Mouse (Mus musculus): ENCODE measurements around the gene Slc34a1. TPM values are rescaled to one million over a fixed set of nuclear protein-coding genes. Genes with fewer than 3 reads are reported as not detected.

The Slc34a1 gene
- polyA plus RNA-seq (2012; rRNA removed) (0.01 TPM in 1 of 2 replicates, not detected in the other), polyA plus RNA-seq (2014; fragmentation: Nextera tagmentation; extraction: Ambion mirVana) (not detected in 2 replicates)

- ATAC-seq (ENCODE audit: insufficient read depth): no peak
- TF ChIP-seq EP300 (IDR thresholded peaks at IDR 0.05; ENCODE audit: low read depth) (no peak), CTCF (IDR thresholded peaks at IDR 0.05; ENCODE audit: low read depth) (no peak)
- Histone ChIP-seq H3K27me3 (ENCODE audit: control insufficient read depth, insufficient read depth, low read length) (no peaks in the 10 kb centered on the region; the same call in 1 of the 2 replicates), H3K9me3 (ENCODE audit: control insufficient read depth, low read length) (no peaks in the 10 kb centered on the region), H3K9ac (replicated peaks) (no peak within 1 kb of the TSS), H3K36me3 (replicated peaks; ENCODE audit: control insufficient read depth, insufficient read depth, low read depth) (no peaks in the 10 kb centered on the region), H3K27ac (no peak within 1 kb of the TSS), H3K4me3 (ENCODE audit: insufficient read depth in 1 of 2, low read depth in 2 of 2, low read length in 2 of 2) (no peak within 1 kb of the TSS), H3K4me2 (ENCODE audit: low read depth) (no peak within 1 kb of the TSS), H3K4me1 (replicated peaks; ENCODE audit: control insufficient read depth in 2 of 2, insufficient read depth in 2 of 2, low read length in 1 of 2) (peaks cover 0 to 2% of the 10 kb centered on the region in 2 experiments; a peak in 1 of 4 replicates)
- no peak for DNase-seq (ENCODE audit: low read depth in 3 of 3, low spot score in 3 of 3)
- WGBS (ENCODE audit: insufficient replicate concordance): 50% methylated on average over 1 of the region's 1 CpGs
Measured at GRCm38 (mm10) chr13:55398088-55398487, at the start of gene Slc34a1. Gene Slc34a1 (plus strand): TSS chr13:55398187.

- Histone ChIP-seq H3K4me1 (replicated peaks; ENCODE audit: control insufficient read depth in 2 of 2, insufficient read depth in 2 of 2, low read length in 1 of 2) (peaks cover 12 to 16% of the 10 kb centered on the region in 2 experiments), H3K27ac (no peak overlapping the region; the same call in 1 of the 2 replicates), H3K4me2 (ENCODE audit: low read depth) (peak overlapping the region; percentile 97), H3K27me3 (ENCODE audit: control insufficient read depth, insufficient read depth, low read length) (no peaks in the 10 kb centered on the region), H3K9me3 (ENCODE audit: control insufficient read depth, low read length) (no peaks in the 10 kb centered on the region), H3K9ac (replicated peaks) (peak overlapping the region; percentile 98), H3K4me3 (ENCODE audit: insufficient read depth in 1 of 2, low read depth in 2 of 2, low read length in 2 of 2) (peak overlapping the region; percentile 72 to 99), H3K36me3 (replicated peaks; ENCODE audit: control insufficient read depth, insufficient read depth, low read depth) (peaks cover 19% of the 10 kb centered on the region)
- DNase-seq (ENCODE audit: low read depth in 3 of 3, low spot score in 3 of 3) (no peak), ATAC-seq (ENCODE audit: insufficient read depth) (no peak)
- no peak for TF ChIP-seq EP300 (IDR thresholded peaks at IDR 0.05; ENCODE audit: low read depth)
- TF ChIP-seq CTCF (IDR thresholded peaks at IDR 0.05; ENCODE audit: low read depth): no peak
Measured at GRCm38 (mm10) chr13:55361145-55361544, 36.8 kb upstream of the Slc34a1 start.

GRCm38 (mm10) chr13:55361974-55362452 lies 36.0 kb upstream of the Slc34a1 start:
- H3K27me3 ChIP-seq (ENCODE audit: control insufficient read depth, insufficient read depth, low read length): no peaks in the 10 kb centered on the region
- WGBS (ENCODE audit: insufficient replicate concordance): under 1% methylated on average over 32 of the region's 32 CpGs
- H3K36me3 ChIP-seq (replicated peaks; ENCODE audit: control insufficient read depth, insufficient read depth, low read depth): peaks cover 19% of the 10 kb centered on the region
- ATAC-seq (ENCODE audit: insufficient read depth) (peak; percentile 51), DNase-seq (ENCODE audit: low read depth in 3 of 3, low spot score in 3 of 3) (peak in 1 of 3 experiments; percentile 16)
- peak overlapping the region; percentile 72 to 99 for H3K4me3 ChIP-seq (ENCODE audit: insufficient read depth in 1 of 2, low read depth in 2 of 2, low read length in 2 of 2)
- H3K9ac ChIP-seq (replicated peaks): peak overlapping the region; percentile 98
- H3K4me1 ChIP-seq (replicated peaks; ENCODE audit: control insufficient read depth in 2 of 2, insufficient read depth in 2 of 2, low read length in 1 of 2): peaks cover 15 to 16% of the 10 kb centered on the region in 2 experiments
- peak overlapping the region; percentile 97 for H3K4me2 ChIP-seq (ENCODE audit: low read depth)
- peak overlapping the region; percentile 97 for H3K27ac ChIP-seq
- TF ChIP-seq EP300 (IDR thresholded peaks at IDR 0.05; ENCODE audit: low read depth) (no peak), CTCF (IDR thresholded peaks at IDR 0.05; ENCODE audit: low read depth) (no peak)
- H3K9me3 ChIP-seq (ENCODE audit: control insufficient read depth, low read length): no peaks in the 10 kb centered on the region

GRCm38 (mm10) chr13:55362453-55363060 lies 35.4 kb upstream of the Slc34a1 start, which contains the start of gene Lman2:
Gene Lman2 (minus strand): TSS chr13:55362783.
- peaks cover 17% of the 10 kb centered on the region for H3K36me3 ChIP-seq (replicated peaks; ENCODE audit: control insufficient read depth, insufficient read depth, low read depth)
- WGBS (ENCODE audit: insufficient replicate concordance): under 1% methylated on average over 35 of the region's 35 CpGs

GRCm38 (mm10) chr13:55368401-55368800 lies 29.6 kb upstream of the Slc34a1 start:
- Histone ChIP-seq H3K9me3 (ENCODE audit: control insufficient read depth, low read length) (no peaks in the 10 kb centered on the region), H3K27ac (no peak overlapping the region), H3K9ac (replicated peaks) (no peak overlapping the region), H3K36me3 (replicated peaks; ENCODE audit: control insufficient read depth, insufficient read depth, low read depth) (no peaks in the 10 kb centered on the region), H3K4me1 (replicated peaks; ENCODE audit: control insufficient read depth in 2 of 2, insufficient read depth in 2 of 2, low read length in 1 of 2) (peaks cover 24 to 28% of the 10 kb centered on the region in 2 experiments), H3K4me3 (ENCODE audit: insufficient read depth in 1 of 2, low read depth in 2 of 2, low read length in 2 of 2) (no peak overlapping the region), H3K4me2 (ENCODE audit: low read depth) (no peak overlapping the region), H3K27me3 (ENCODE audit: control insufficient read depth, insufficient read depth, low read length) (no peaks in the 10 kb centered on the region)
- TF ChIP-seq CTCF (IDR thresholded peaks at IDR 0.05; ENCODE audit: low read depth): no peak
- no peak for TF ChIP-seq EP300 (IDR thresholded peaks at IDR 0.05; ENCODE audit: low read depth)
- DNase-seq (ENCODE audit: low read depth in 3 of 3, low spot score in 3 of 3) (no peak), ATAC-seq (ENCODE audit: insufficient read depth) (no peak)
- 70% methylated on average over 7 of the region's 7 CpGs for WGBS (ENCODE audit: insufficient replicate concordance)

More at GRCm38 (mm10) chr13:55362453-55363060, 35.4 kb upstream of the Slc34a1 start, which contains the start of gene Lman2:
- Histone ChIP-seq H3K9me3 (ENCODE audit: control insufficient read depth, low read length) (no peaks in the 10 kb centered on the region), H3K4me3 (ENCODE audit: insufficient read depth in 1 of 2, low read depth in 2 of 2, low read length in 2 of 2) (peak within 1 kb of the TSS; percentile 72 to 99), H3K9ac (replicated peaks) (peak within 1 kb of the TSS; percentile 98), H3K27me3 (ENCODE audit: control insufficient read depth, insufficient read depth, low read length) (no peaks in the 10 kb centered on the region), H3K4me1 (replicated peaks; ENCODE audit: control insufficient read depth in 2 of 2, insufficient read depth in 2 of 2, low read length in 1 of 2) (peaks cover 16 to 17% of the 10 kb centered on the region in 2 experiments), H3K27ac (peak within 1 kb of the TSS; percentile 97), H3K4me2 (ENCODE audit: low read depth) (peak within 1 kb of the TSS; percentile 97)
- peak; percentile 95 for ATAC-seq (ENCODE audit: insufficient read depth)
- TF ChIP-seq CTCF (IDR thresholded peaks at IDR 0.05; ENCODE audit: low read depth) (no peak), EP300 (IDR thresholded peaks at IDR 0.05; ENCODE audit: low read depth) (no peak)
- peak; percentile 95 for DNase-seq (ENCODE audit: low read depth in 3 of 3, low spot score in 3 of 3)
